Mouse (Mus musculus): ENCODE measurements around the gene Fam170b.

DNA sequence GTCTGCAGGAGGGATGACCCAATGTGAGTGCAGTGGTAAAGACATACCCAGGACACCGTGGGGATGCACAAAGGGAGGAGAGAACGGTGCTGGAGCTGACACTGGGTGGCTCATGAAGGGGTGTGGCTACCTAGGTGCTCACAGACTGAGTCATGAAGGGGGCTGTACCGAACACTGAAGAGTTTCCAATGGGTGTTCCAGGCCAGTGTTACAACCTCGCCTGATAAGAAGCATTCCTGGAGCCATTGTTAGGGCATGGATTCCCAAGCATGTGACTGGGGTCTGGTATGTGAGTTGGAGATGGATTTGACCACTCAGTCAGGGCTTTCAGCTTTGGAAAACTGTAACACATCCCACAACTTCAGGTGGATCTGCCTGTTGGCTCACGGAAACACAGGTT is 38.2 kb downstream of the Fam170b start:
- TF ChIP-seq FLI1 (IDR thresholded peaks at IDR 0.05; ENCODE audit: low read length) (no peak), GATA1 (IDR thresholded peaks at IDR 0.05; ENCODE audit: borderline replicate concordance, low read length) (no peak)
